ENCODE assay signal across 17 mouse cellular contexts in genomic region chr7:63879583-63879982, GRCm38 (mm10). TPM values are rescaled to one million over a fixed set of nuclear protein-coding genes. Genes with fewer than 3 reads are reported as not detected.
DNase-seq lines count a peak whose midpoint lies in the region; TF ChIP-seq lines count a peak whose summit lies in the region.
"Had no signal": no experiment of that assay in that cellular context is flagged by ENCODE, and none has a peak within 500 bp of the region (broad histone marks: within the 10 kb centered on the region; RNA-seq: fewer than 3 reads in every experiment).

No protein-coding gene starts in this region.

- intact Hi-C loops in gastrocnemius, adult 2 months (cut with DNase I): no loop called here

- no peak for TF ChIP-seq CTCF in gastrocnemius, adult 2 months (IDR thresholded peaks at IDR 0.05)
- no peak for TF ChIP-seq CTCF in layer of hippocampus, adult 2 months (conservative IDR thresholded peaks at IDR 0.05)

- peak overlapping the region; percentile 88 for H3K27ac ChIP-seq in gastrocnemius, adult 2 months
- H3K27ac ChIP-seq in layer of hippocampus, adult 2 months: peak overlapping the region; percentile 72
- H3K27ac ChIP-seq: embryonic facial prominence, embryonic 15.5 days; limb, embryonic 15.5 days had no signal

- DNase-seq in gastrocnemius, adult 2 months: peak; percentile 80
- no peak for DNase-seq in gastrocnemius, postnatal 25 days
- peak in 1 of 2 experiments; percentile 38 for DNase-seq in layer of hippocampus, adult 2 months (ENCODE audit: low spot score in 2 of 2)
- DNase-seq in layer of hippocampus, adult 9-11 months: no peak
- peak; percentile 11 for DNase-seq in adipocyte (ENCODE audit: low spot score)
- DNase-seq in brain, adult 2 months (ENCODE audit: low read depth, low spot score): peak; percentile 83
- no peak for DNase-seq in kidney, postnatal 14 days
- DNase-seq in thymus, adult 18-20 months: no peak
- DNase-seq: kidney, postnatal 10 days; lung, embryonic 14.5 days had no signal

- H3K4me3 ChIP-seq in gastrocnemius, adult 2 months: 0 out of 2 replicates have a peak overlapping the region, but pooled peaks have one; percentile 23
- no peak overlapping the region for H3K4me3 ChIP-seq in layer of hippocampus, adult 2 months
- H3K4me3 ChIP-seq: embryonic facial prominence, embryonic 15.5 days; limb, embryonic 15.5 days had no signal

RNA-seq across cellular contexts. Expression of gene E030018B13Rik, which starts 37.1 kb away (rescaled TPM):
- total RNA-seq in gastrocnemius, adult 2 months (2021): under 1 TPM in 1 of 2 experiments, not detected in 1; 0.22 TPM
- not detected for total RNA-seq in gastrocnemius, postnatal 25 days (2021)
- not detected for total RNA-seq in layer of hippocampus, adult 2 months (2021)
- total RNA-seq: CH12.LX; hematopoietic stem cell, adult 5-6 weeks; layer of hippocampus, postnatal 25 days; megakaryocyte progenitor cell, adult 5-6 weeks; monocyte, adult 5-6 weeks had no signal

RNA-seq across cellular contexts. Expression of gene Klf13, which starts 59.1 kb away (rescaled TPM):
- total RNA-seq in gastrocnemius, adult 2 months (2021): 10 to 100 TPM; 56.6 to 59.6 TPM
- 10 to 100 TPM; 38.9 to 43.1 TPM for total RNA-seq in gastrocnemius, postnatal 25 days (2021)
- total RNA-seq in layer of hippocampus, adult 2 months (2021): 100 to 1,000 TPM; 200 to 216 TPM

Comparison
In these comparisons a context has a peak if more than half of its experiments do, and no peak if none do; other contexts are left out.
1. DNase-seq: peak in gastrocnemius, adult 2 months (single experiment), adipocyte (single experiment) and brain, adult 2 months (single experiment); none in gastrocnemius, postnatal 25 days (single experiment), layer of hippocampus, adult 9-11 months (single experiment), kidney, postnatal 14 days (single experiment) and thymus, adult 18-20 months (0 of 2).